Mouse (Mus musculus) ES-E14 (cell line): ENCODE results near the gene Aco1. TPM values are rescaled to one million over a fixed set of nuclear protein-coding genes. Genes with fewer than 3 reads are reported as not detected.

ENCODE experiments used
- DNase-seq: peaks from one replicate; pipeline ENCODE4 v3.0.0-alpha.2; 2013; ENCODE audit warnings: low read depth, low spot score
- H3K27ac ChIP-seq: 2 replicates; pipeline ENCODE4 v1.5.1; 2012; ENCODE audit warnings: low read depth, mild to moderate bottlenecking, low read length, moderate library complexity, mixed read lengths; ENCODE audit not compliant: poor library complexity, insufficient read depth, severe bottlenecking
- H3K36me3 ChIP-seq: 2 replicates; pipeline ENCODE4 v1.6.1; 2012; ENCODE audit warnings: mild to moderate bottlenecking, low read length, moderate library complexity, mixed read lengths; ENCODE audit not compliant: control insufficient read depth, poor library complexity, insufficient read depth, severe bottlenecking
- H3K4me1 ChIP-seq, 2 experiments: fragments of 150-350 bp in 1 of 2; sonication (generic) in 1 of 2; 2 replicates each; pipeline ENCODE4 v1.6.1; 2012; ENCODE audit warnings: low read length in 2 of 2, mild to moderate bottlenecking in 1 of 2, mixed read lengths in 1 of 2; ENCODE audit not compliant: control insufficient read depth in 2 of 2, insufficient read depth in 2 of 2, poor library complexity in 1 of 2
- H3K4me3 ChIP-seq, 2 experiments: fragments of 150-350 bp in 1 of 2; sonication (generic) in 1 of 2; 2 replicates each; pipeline ENCODE4 v1.5.1; 2012; ENCODE audit warnings: low read length in 2 of 2, low read depth in 1 of 2, mild to moderate bottlenecking in 1 of 2, mixed read lengths in 1 of 2; ENCODE audit not compliant: insufficient read depth in 1 of 2, poor library complexity in 1 of 2, severe bottlenecking in 1 of 2
- H3K9ac ChIP-seq: 2 replicates; pipeline ENCODE4 v1.6.1; 2012; ENCODE audit warnings: low read depth, mild to moderate bottlenecking, low read length, mixed read lengths; ENCODE audit not compliant: poor library complexity, insufficient read depth, severe bottlenecking
- H3K9me3 ChIP-seq: fragments of 150-350 bp; sonication (generic); 2 replicates; pipeline ENCODE4 v1.6.1; 2012; ENCODE audit warnings: low read depth, mild to moderate bottlenecking, low read length; ENCODE audit not compliant: control insufficient read depth, insufficient read depth
- CHD2 ChIP-seq: IDR thresholded peaks from 2 replicates; pipeline ENCODE4 v1.6.1; 2014; ENCODE audit warnings: mild to moderate bottlenecking, low read depth, low read length, inconsistent platforms
- HCFC1 ChIP-seq: IDR thresholded peaks from 2 replicates; pipeline ENCODE4 v1.6.1; 2012; ENCODE audit warnings: low read length, inconsistent platforms, borderline replicate concordance; ENCODE audit not compliant: insufficient read depth
- MAFK ChIP-seq: IDR thresholded peaks from 2 replicates; pipeline ENCODE4 v1.6.1; 2014; ENCODE audit warnings: mild to moderate bottlenecking, low read depth, low read length, inconsistent platforms; ENCODE audit not compliant: insufficient read depth
- ZC3H11A ChIP-seq: IDR thresholded peaks from 2 replicates; pipeline ENCODE4 v1.6.1; 2012; ENCODE audit warnings: low read depth, mild to moderate bottlenecking, inconsistent platforms, low read length, borderline replicate concordance
- ZNF384 ChIP-seq: IDR thresholded peaks from 2 replicates; pipeline ENCODE4 v1.6.1; 2012; ENCODE audit warnings: low read depth, low read length, inconsistent platforms
- in situ Hi-C, 2 experiments: fragments of 600-800 bp; cut with MboI; formaldehyde crosslinking; loops; one replicate each; pipeline ENCODE4 v1.15.1; 2025; ENCODE audit warnings: low sequenced_read_pairs in 2 of 2, inconsistent platforms in 1 of 2; ENCODE audit not compliant: unreplicated experiment in 2 of 2
- total RNA-seq: library from RNA; depleted of rRNA; stranded (reverse); fragments of 300-350 nt; gene quantifications from 2 replicates; pipeline ENCODE4 v1.2.3, GENCODE M21; 2012; rRNA removed

Gene Aco1
- total RNA-seq, 1 experiment = 29.0 TPM

DNA sequence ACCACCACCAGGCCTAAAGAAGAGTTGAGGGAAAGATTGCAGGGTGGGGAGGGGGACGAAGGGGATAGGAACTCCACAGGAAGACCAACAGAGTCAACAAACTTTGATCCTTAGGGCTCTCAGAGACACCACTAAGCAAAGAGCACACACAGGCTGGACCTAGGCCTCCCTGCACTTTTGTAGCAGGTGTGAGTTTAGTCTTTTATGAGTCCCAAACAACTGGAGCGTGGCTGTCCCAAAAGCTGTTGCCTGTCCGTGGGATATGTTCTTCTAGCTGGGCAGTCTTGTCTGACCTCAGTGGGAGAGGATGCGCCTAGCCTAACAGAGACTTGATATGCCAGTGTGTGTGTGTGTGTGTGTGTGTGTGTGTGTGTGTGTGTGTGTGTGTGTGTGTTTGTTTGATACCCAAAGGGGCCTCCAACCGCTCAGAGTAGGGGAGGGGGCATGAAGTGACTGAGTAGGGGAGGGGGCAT, 97.4 kb downstream of the Aco1 start:
- H3K27ac ChIP-seq = no peak overlapping the region
- DNase-seq = no peak
- no peaks in the 10 kb centered on the region for H3K36me3 ChIP-seq
- peak overlapping the region; percentile 50 to 57 for H3K4me3 ChIP-seq
- H3K9me3 ChIP-seq = no peaks in the 10 kb centered on the region
- H3K9ac ChIP-seq = peak overlapping the region; percentile 33; the same call in 1 of the 2 replicates
- peaks cover 2 to 22% of the 10 kb centered on the region in 2 experiments; a peak in 2 of 4 replicates for H3K4me1 ChIP-seq
- in situ Hi-C loops = no loop called here
- TF ChIP-seq MAFK (no peak), ZC3H11A (no peak), HCFC1 (no peak), CHD2 (no peak), ZNF384 (no peak)

DNA sequence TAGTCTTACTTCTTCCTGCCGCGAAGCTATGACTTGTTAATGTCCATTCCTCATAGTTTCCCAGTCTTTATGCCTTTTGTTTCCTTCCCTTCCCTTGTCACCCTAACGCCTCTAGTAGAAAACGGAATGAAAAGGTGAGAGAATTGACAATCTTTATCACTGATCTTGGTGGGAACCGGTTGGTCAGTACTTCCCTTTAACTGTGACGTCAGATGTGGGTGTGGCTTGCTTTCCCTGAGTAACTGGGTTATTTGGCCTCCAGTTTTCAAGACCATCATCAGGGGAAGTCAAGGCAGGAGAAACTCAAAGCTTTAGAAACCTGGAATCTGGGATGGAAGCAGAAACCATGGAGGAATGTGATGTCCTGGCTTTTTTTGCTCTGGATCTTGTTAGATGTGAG, 99.0 kb downstream of the Aco1 start:
- TF ChIP-seq ZC3H11A (no peak), CHD2 (no peak), HCFC1 (no peak), MAFK (no peak), ZNF384 (no peak)
- H3K36me3 ChIP-seq = no peaks in the 10 kb centered on the region
- no peaks in the 10 kb centered on the region for H3K9me3 ChIP-seq
- no peak for DNase-seq
- no peak overlapping the region for H3K27ac ChIP-seq
- peaks cover 2 to 15% of the 10 kb centered on the region in 2 experiments; a peak in 2 of 4 replicates for H3K4me1 ChIP-seq
- no peak overlapping the region for H3K4me3 ChIP-seq
- no peak overlapping the region for H3K9ac ChIP-seq
- in situ Hi-C loops = no loop called here

DNA sequence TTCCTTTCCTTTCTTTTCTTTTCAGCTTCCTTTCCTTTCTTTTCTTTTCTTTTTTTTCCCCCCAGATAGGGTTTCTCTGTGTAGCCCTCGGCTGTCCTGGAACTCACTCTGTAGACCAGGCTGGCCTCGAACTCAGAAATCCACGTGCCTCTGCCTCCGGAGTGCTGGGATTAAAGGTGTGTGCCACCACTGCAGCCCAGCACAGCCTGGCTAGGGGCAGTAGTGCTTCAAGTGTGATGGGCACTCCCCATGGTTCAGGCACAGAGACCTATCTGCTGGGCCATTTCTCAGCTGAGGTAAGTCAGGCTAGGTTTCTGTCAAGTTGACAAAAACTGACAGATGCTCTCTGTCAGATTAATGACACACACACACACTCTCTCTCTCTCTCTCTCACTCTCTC, 100.1 kb downstream of the Aco1 start:
- no peak for DNase-seq
- TF ChIP-seq CHD2 = no peak
- TF ChIP-seq ZC3H11A = no peak
- TF ChIP-seq HCFC1 = no peak
- no peak overlapping the region for H3K27ac ChIP-seq
- no peak overlapping the region for H3K4me3 ChIP-seq
- H3K9me3 ChIP-seq = no peaks in the 10 kb centered on the region
- H3K9ac ChIP-seq = no peak overlapping the region
- peaks cover 2 to 14% of the 10 kb centered on the region in 2 experiments; a peak in 2 of 4 replicates for H3K4me1 ChIP-seq
- no peaks in the 10 kb centered on the region for H3K36me3 ChIP-seq
- in situ Hi-C loops = no loop called here

DNA sequence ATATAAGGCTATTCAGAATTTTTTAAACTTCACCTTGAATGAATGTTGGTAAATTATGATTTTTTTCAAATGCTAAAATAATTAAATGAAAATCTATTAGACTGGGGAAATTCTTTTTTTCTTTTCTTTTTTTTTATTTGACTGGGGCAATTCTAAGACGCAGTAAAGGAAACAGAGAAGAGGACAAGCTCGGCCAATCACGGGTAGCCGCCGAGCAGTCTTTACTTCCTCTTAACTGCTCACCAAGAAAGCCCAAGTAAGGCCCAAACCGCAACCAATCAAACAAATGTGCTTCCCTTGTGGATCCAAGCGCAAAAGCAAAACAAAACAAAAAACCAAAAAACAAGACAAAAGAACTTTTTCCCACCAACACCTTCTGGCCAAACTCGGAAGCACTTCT, 101.2 kb downstream of the Aco1 start:
- Histone ChIP-seq H3K4me1 (peaks cover 2 to 10% of the 10 kb centered on the region in 2 experiments; a peak in 2 of 4 replicates), H3K27ac (no peak overlapping the region), H3K4me3 (no peak overlapping the region), H3K36me3 (no peaks in the 10 kb centered on the region), H3K9ac (no peak overlapping the region), H3K9me3 (no peaks in the 10 kb centered on the region)
- in situ Hi-C loops = no loop called here
- no peak for DNase-seq
- no peak for TF ChIP-seq ZC3H11A

Other genes with a start within 250 kb of the Aco1 start
- 14.5 and 19.0 TPM in 2 replicates for gene Ddx58, start 96.7 kb downstream of the Aco1 start, total RNA-seq
- gene Smim27, start 126.5 kb downstream of the Aco1 start, total RNA-seq = 2.1 and 3.9 TPM in 2 replicates
- 39.5 and 69.3 TPM in 2 replicates for gene Topors, start 126.8 kb downstream of the Aco1 start, total RNA-seq
- gene Ndufb6, start 136.3 kb downstream of the Aco1 start, total RNA-seq = 260 and 270 TPM in 2 replicates